Mouse (Mus musculus): ENCODE measurements around the gene Fam228b. TPM values are rescaled to one million over a fixed set of nuclear protein-coding genes. Genes with fewer than 3 reads are reported as not detected.

The Fam228b gene
- total RNA-seq, 4 experiments from 2014 or later: 4.6 to 8.1 (median 6.3) TPM

Other genes with a start within 250 kb of the Fam228b start
- 10 to 100 TPM; 55.7 to 74.2 (median 67.1) TPM for gene Itsn2, start 176.6 kb downstream of the Fam228b start, total RNA-seq (2022)
- not detected for gene Gm3625, start 176.3 kb downstream of the Fam228b start, total RNA-seq (2022)
- under 1 TPM in 3 of 4 experiments, not detected in 1; 0.28 to 0.59 (median 0.48) TPM for gene Fam228a, start 30.8 kb downstream of the Fam228b start, total RNA-seq (2022)
- gene Pfn4, start 245 bp downstream of the Fam228b start, total RNA-seq (2022): 1 to 10 TPM in 3 of 4 experiments, under 1 TPM in 1; 0.75 to 3.7 (median 2.6) TPM
- 100 to 1,000 TPM in 3 of 4 experiments, 10 to 100 TPM in 1; 98.9 to 114 (median 103) TPM for gene Sf3b6, start 48.3 kb upstream of the Fam228b start, total RNA-seq (2022)
- 10 to 100 TPM in 1 of 4 experiments, 1 to 10 TPM in 3; 2.8 to 16.0 (median 7.2) TPM for gene Fkbp1b, start 72.3 kb upstream of the Fam228b start, total RNA-seq (2022)
- gene Wdcp, start 74.0 kb upstream of the Fam228b start, total RNA-seq (2022): 10 to 100 TPM; 10.1 to 13.0 (median 11.5) TPM
- gene Mfsd2b, start 105.1 kb upstream of the Fam228b start, total RNA-seq (2022): 1 to 10 TPM in 1 of 4 experiments, under 1 TPM in 3; 0.67 to 1.8 (median 0.83) TPM
- 10 to 100 TPM; 38.2 to 49.6 (median 42.1) TPM for gene Ubxn2a, start 138.4 kb upstream of the Fam228b start, total RNA-seq (2022)
- 10 to 100 TPM; 22.5 to 31.4 (median 25.5) TPM for gene Atad2b, start 148.1 kb upstream of the Fam228b start, total RNA-seq (2022)

All from adrenal gland, adult 8-10 months (tissue).